Mouse (Mus musculus): Measurements from ENCODE around the gene Lage3.
"Not testable (repeated sequence)": the region's sequence is repeated elsewhere in the genome, so short reads cannot be mapped to it uniquely, and the experiment has no call there.

Lage3 gene

GRCm38 (mm10) chrX:74353467-74353770, at the start of gene Lage3:
Gene Lage3 (minus strand): TSS chrX:74353618.
- peak; percentile 79 for DNase-seq (ENCODE audit: low spot score)

DNA sequence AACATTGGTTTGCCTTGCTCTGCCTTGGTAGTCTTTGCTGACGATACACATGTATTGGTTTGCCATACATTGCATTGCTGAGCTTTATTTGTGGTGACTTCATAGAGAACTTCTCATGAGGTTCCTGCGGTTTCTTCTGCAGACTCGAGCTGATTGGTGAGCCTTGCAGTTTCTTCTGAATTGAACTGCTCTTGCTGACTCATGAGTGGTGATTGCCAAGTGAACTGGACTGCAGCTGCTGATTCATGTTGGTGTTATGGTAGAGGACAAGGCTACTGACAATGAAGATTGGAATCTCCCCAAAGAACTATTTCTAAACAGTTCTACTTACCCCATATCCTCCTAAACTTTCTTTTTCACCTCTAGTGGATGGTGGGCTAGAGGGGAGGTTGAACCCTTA, 46.7 kb upstream of the Lage3 start:
- DNase-seq (ENCODE audit: low spot score), result no peak

DNA sequence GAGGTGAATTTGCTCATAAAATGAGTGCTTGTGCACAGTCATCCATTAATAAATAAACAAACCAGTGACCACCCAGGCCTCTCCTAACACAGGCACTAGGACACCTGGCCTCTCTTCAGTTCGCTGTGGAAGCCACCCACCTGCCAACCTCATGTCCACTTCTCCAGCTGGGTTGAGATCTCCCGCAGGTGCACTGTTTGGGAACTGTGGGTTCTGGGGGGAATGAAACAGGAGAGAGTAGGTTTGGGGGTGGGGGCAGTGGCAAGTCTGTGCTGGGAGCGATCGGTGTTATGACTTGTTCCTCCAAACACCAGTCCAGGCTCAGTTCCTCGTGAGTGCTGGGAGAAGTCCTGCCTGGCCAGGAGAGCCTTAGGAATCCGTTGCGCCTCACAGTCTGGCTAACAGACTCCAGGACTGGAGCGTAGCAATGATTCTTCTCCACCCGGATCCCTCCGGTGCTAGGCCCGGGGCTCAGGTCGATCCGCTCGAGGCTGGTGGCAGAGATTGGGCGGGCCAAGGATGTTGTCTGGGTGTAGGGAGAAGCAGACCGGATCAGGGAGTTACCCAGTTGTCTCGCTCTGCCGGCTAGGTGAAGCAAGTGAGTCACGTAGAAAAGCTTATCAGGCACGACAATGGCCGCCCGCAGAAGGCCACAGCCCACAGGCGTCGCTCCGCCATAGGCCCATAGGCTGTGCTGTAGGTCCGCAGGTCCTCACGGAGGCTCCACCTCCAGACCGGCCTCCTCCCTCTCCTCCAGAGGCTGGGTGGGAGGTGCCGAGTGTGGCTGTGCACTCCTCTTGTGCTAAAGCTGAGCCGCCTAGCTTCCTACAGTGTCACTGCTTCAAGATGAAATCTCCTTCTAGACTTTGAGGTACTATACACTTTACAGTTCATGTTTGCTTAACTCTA, 39.4 kb upstream of the Lage3 start, which contains the start of the genes Fam3a and Ikbkg:
Fam3a (minus strand) TSS at position 738 of the 909 bp plus-strand sequence.
Ikbkg (plus strand) TSS at position 756 of the 909 bp plus-strand sequence.
- DNase-seq (ENCODE audit: low spot score), result peak; percentile 85

GRCm38 (mm10) chrX:74388153-74388552, 34.7 kb upstream of the Lage3 start:
- no peak for DNase-seq (ENCODE audit: low spot score)

- DNase-seq (ENCODE audit: low spot score), result no peak
These were observed 31.0 kb upstream of the Lage3 start for GRCm38 (mm10) chrX:74384451-74384850.

- peak; percentile 89 for DNase-seq (ENCODE audit: low spot score)
These were observed 19.6 kb upstream of the Lage3 start, which contains the start of the genes Ubl4a and Slc10a3 for GRCm38 (mm10) chrX:74372888-74373549. Gene Ubl4a (minus strand): TSS chrX:74373218. Gene Slc10a3 (minus strand): TSS chrX:74373349.

- peak; percentile 76 for DNase-seq (ENCODE audit: low spot score)
These were observed 14.9 kb upstream of the Lage3 start for GRCm38 (mm10) chrX:74368209-74368909.

- DNase-seq (ENCODE audit: low spot score), result no peak
These were observed 14.1 kb upstream of the Lage3 start for GRCm38 (mm10) chrX:74367512-74367911.

- peak; percentile 58 for DNase-seq (ENCODE audit: low spot score)
These were observed 5.8 kb upstream of the Lage3 start for GRCm38 (mm10) chrX:74359171-74359570.

DNA sequence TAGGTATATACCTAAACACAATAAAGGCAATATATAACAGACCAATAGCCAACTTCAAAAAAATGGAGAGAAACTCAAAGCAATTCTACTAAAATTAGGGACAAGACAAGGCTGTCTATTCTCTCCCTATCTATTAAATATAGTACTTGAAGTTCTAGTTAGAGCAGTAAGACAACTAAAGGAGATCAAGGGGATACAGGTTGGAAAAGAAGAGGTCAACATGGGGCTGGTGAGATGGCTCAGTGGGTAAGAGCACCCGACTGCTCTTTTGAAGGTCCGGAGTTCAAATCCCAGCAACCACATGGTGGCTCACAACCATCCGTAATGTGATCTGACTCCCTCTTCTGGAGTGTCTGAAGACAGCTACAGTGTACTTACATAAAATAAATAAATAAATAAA, 3.7 kb upstream of the Lage3 start:
- DNase-seq (ENCODE audit: low spot score), result not testable (repeated sequence)

DNA sequence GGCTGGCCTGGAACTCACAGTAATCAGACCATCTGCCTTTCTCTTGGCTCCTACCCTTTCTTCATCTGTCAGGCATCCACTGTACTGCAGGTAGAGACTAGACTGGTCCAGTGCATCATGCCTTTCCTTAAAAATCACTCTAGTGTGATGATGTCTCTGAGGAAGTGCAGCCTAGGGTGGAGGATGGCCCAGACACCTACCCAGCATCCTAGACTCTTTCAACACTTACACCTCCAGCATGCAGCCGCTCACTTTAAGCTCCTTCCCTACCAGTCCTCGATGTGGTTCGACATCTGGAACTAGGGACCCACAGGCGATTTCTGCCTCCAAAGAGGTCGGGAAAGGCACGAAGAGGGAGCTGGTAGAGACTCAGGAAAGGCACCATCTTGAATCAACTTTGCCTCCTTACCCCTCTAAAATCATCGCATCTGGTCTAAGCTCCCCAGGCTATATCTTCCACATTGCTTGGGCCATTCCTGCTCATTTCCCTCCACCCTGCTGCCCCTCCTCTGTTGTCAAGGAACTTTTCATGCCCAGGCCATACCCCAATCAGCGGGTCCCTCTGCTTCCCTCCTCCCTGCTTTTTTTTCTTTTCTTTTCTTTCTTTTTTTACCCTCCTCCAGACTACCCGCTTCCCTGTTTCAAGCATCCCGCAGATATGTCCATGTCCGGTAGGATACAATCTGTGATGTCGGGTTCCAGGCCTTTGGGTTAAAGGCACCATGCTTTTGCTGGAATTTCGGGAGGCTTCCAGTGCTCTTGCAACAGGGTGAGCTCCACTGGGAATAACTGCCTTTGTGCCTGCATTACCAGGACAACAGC, 562 bp downstream of the Lage3 start:
- DNase-seq (ENCODE audit: low spot score), result no peak

DNA sequence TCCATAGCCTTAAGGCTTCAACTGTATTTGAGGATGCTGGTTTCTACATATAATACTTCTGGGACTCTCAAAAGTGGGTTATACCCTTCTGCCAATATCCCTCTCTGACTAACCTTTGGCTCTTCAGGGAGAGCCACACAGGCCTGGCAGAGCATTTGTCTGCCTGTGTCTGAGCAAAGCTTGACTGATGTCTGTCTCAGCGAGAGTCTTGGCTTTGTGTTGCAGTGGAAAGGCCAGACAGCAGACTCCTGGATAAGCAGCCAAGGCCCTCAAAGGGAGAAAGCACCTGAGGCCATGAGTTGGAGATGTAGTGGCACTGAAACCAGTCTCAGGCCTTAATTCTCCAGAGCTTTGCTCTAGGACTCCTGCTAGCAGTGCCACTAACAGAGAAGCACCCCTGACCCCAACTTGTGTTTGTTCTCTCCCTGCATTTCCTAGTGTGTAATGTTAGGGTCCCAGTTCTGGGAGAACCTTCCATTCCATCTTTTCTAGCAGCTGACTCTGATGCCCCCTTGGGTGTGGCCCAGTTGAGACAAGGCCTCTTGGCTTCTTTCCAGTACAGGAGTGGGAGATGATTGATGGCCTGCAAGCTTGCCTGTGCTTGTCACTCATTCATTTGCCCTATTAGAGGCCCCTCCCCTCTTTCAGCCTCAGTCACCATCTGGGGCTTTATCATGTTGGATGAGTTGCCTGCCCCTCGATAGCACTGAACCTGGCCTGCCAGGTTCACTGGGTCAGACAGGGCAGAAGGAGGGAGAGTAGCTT, 23.1 kb downstream of the Lage3 start:
- no peak for DNase-seq (ENCODE audit: low spot score)

- DNase-seq (ENCODE audit: low spot score), result no peak
These were observed 24.2 kb downstream of the Lage3 start for GRCm38 (mm10) chrX:74329215-74329671.

GRCm38 (mm10) chrX:74328725-74329161, 24.7 kb downstream of the Lage3 start, which contains the start of gene Plxna3:
Gene Plxna3 (plus strand): TSS chrX:74329066.
- peak; percentile 69 for DNase-seq (ENCODE audit: low spot score)

- peak; percentile 90 for DNase-seq (ENCODE audit: low spot score)
These were observed 40.6 kb downstream of the Lage3 start, which contains the start of gene Fam50a for GRCm38 (mm10) chrX:74312540-74313464. Gene Fam50a (plus strand): TSS chrX:74313033.

- peak; percentile 71 for DNase-seq (ENCODE audit: low spot score)
These were observed 48.3 kb downstream of the Lage3 start, which contains the start of gene Gdi1 for GRCm38 (mm10) chrX:74304867-74305700. Gene Gdi1 (plus strand): TSS chrX:74304998.

All from urinary bladder, postnatal 14 days (tissue).